Mouse (Mus musculus) embryo, embryonic 11.5 days (tissue): ENCODE results near the gene Lrrc51.
"Not testable (repeated sequence)": the region's sequence is repeated elsewhere in the genome, so short reads cannot be mapped to it uniquely, and the experiment has no call there.

Experiments used
- DNase-seq: peaks from one replicate; pipeline ENCODE4 v3.0.0-alpha.2; 2012; ENCODE audit warnings: low read depth, low spot score

The Lrrc51 gene

GRCm38 (mm10) chr7:101933751-101934240 lies at the start of gene Lrrc51, which contains the start of gene Numa1:
Lrrc51 (minus strand) TSS chr7:101933895.
Numa1 (plus strand) TSS chr7:101934111.
- peak; percentile 90 for DNase-seq

GRCm38 (mm10) chr7:101982735-101983134 lies 49.0 kb upstream of the Lrrc51 start:
- DNase-seq: no peak

GRCm38 (mm10) chr7:101974505-101974904 lies 40.8 kb upstream of the Lrrc51 start:
- no peak for DNase-seq

- peak; percentile 30 for DNase-seq
Observed at GRCm38 (mm10) chr7:101973730-101974129, 40.0 kb upstream of the Lrrc51 start.

GRCm38 (mm10) chr7:101971721-101972120 lies 38.0 kb upstream of the Lrrc51 start:
- DNase-seq: no peak

GRCm38 (mm10) chr7:101970821-101971461 lies 37.2 kb upstream of the Lrrc51 start:
- peak; percentile 46 for DNase-seq

- DNase-seq: peak; percentile 86
Observed at GRCm38 (mm10) chr7:101970429-101970775, 36.7 kb upstream of the Lrrc51 start.

- DNase-seq: peak; percentile 70
Observed at GRCm38 (mm10) chr7:101969694-101970428, 36.2 kb upstream of the Lrrc51 start.

GRCm38 (mm10) chr7:101968751-101969150 lies 35.1 kb upstream of the Lrrc51 start:
- DNase-seq: no peak

GRCm38 (mm10) chr7:101967256-101967655 lies 33.6 kb upstream of the Lrrc51 start:
- no peak for DNase-seq

- no peak for DNase-seq
Observed at GRCm38 (mm10) chr7:101965606-101966005, 31.9 kb upstream of the Lrrc51 start.

GRCm38 (mm10) chr7:101964551-101964950 lies 30.9 kb upstream of the Lrrc51 start:
- DNase-seq: no peak

GRCm38 (mm10) chr7:101963621-101964020 lies 29.9 kb upstream of the Lrrc51 start:
- DNase-seq: no peak

- DNase-seq: no peak
Observed at GRCm38 (mm10) chr7:101962829-101963228, 29.1 kb upstream of the Lrrc51 start.

GRCm38 (mm10) chr7:101956911-101957310 lies 23.2 kb upstream of the Lrrc51 start:
- no peak for DNase-seq

GRCm38 (mm10) chr7:101956481-101956880 lies 22.8 kb upstream of the Lrrc51 start:
- DNase-seq: no peak

- no peak for DNase-seq
Observed at GRCm38 (mm10) chr7:101955862-101956261, 22.2 kb upstream of the Lrrc51 start.

- DNase-seq: no peak
Observed at GRCm38 (mm10) chr7:101955276-101955675, 21.6 kb upstream of the Lrrc51 start.

GRCm38 (mm10) chr7:101954163-101954562 lies 20.5 kb upstream of the Lrrc51 start:
- DNase-seq: no peak

GRCm38 (mm10) chr7:101952098-101952497 lies 18.4 kb upstream of the Lrrc51 start:
- DNase-seq: no peak

GRCm38 (mm10) chr7:101951648-101952047 lies 18.0 kb upstream of the Lrrc51 start:
- no peak for DNase-seq

- not testable (repeated sequence) for DNase-seq
Observed at GRCm38 (mm10) chr7:101949008-101949407, 15.3 kb upstream of the Lrrc51 start.

GRCm38 (mm10) chr7:101939758-101940157 lies 6.1 kb upstream of the Lrrc51 start:
- no peak for DNase-seq
